Mouse (Mus musculus) myocyte (in vitro differentiated cells): ENCODE results near the gene Gm20716. TPM values are rescaled to one million over a fixed set of nuclear protein-coding genes. Genes with fewer than 3 reads are reported as not detected.

ENCODE experiments used
- H3K27me3 ChIP-seq: one replicate; pipeline ENCODE4 v1.6.1; 2011; ENCODE audit not compliant: control insufficient read depth, insufficient read depth, insufficient read length
- H3K36me3 ChIP-seq: one replicate; pipeline ENCODE4 v1.6.1; 2011; ENCODE audit not compliant: control insufficient read depth, insufficient read depth
- H3K4me2 ChIP-seq: one replicate; pipeline ENCODE4 v1.6.1; 2011; ENCODE audit warnings: low read depth, control low read depth
- H3K4me3 ChIP-seq: one replicate; pipeline ENCODE4 v1.5.1; 2011; ENCODE audit warnings: mild to moderate bottlenecking, control low read depth, moderate library complexity
- H3K79me2 ChIP-seq: one replicate; pipeline ENCODE4 v1.6.1; 2011; ENCODE audit not compliant: control insufficient read depth, insufficient read depth
- H3ac ChIP-seq: one replicate; pipeline ENCODE4 v1.6.1; 2011; ENCODE audit not compliant: control insufficient read depth, insufficient read length
- CEBPB ChIP-seq: IDR thresholded peaks from 2 replicates; pipeline ENCODE4 v1.6.1; 2011; ENCODE audit warnings: mild to moderate bottlenecking, moderate library complexity; ENCODE audit not compliant: poor library complexity, insufficient read depth, severe bottlenecking
- E2F4 ChIP-seq: IDR thresholded peaks from one replicate; pipeline ENCODE4 v1.6.1; 2011; ENCODE audit warnings: mild to moderate bottlenecking, control low read depth, moderate library complexity; ENCODE audit not compliant: insufficient read depth
- MAX ChIP-seq: IDR thresholded peaks from one replicate; pipeline ENCODE4 v1.6.1; 2011; ENCODE audit warnings: low read depth, mild to moderate bottlenecking, control low read depth
- MYOD1 ChIP-seq, 3 experiments: IDR thresholded peaks; one replicate each; pipeline ENCODE4 v1.6.1; 2011; ENCODE audit warnings: control low read depth in 2 of 3, low read depth in 2 of 3, mild to moderate bottlenecking in 2 of 3, moderate library complexity in 1 of 3; ENCODE audit not compliant: insufficient read length in 2 of 3, control insufficient read depth in 1 of 3
- MYOG ChIP-seq, 3 experiments: IDR thresholded peaks; one replicate each; pipeline ENCODE4 v1.6.1; 2011; ENCODE audit warnings: control low read depth in 2 of 3, low read depth in 2 of 3, mild to moderate bottlenecking in 2 of 3; ENCODE audit not compliant: insufficient read length in 2 of 3, control insufficient read depth in 1 of 3, insufficient read depth in 1 of 3
- POLR2A ChIP-seq: IDR thresholded peaks from one replicate; pipeline ENCODE4 v1.6.1; 2011; ENCODE audit warnings: low read depth, mild to moderate bottlenecking, control low read depth, moderate library complexity; ENCODE audit not compliant: insufficient read length
- POLR2AphosphoS2 ChIP-seq: IDR thresholded peaks from one replicate; pipeline ENCODE4 v1.6.1; 2011; ENCODE audit warnings: low read depth, control low read depth; ENCODE audit not compliant: insufficient read length
- REST ChIP-seq: IDR thresholded peaks from one replicate; pipeline ENCODE4 v1.6.1; 2011; ENCODE audit warnings: mild to moderate bottlenecking, control low read depth, moderate library complexity; ENCODE audit not compliant: insufficient read depth, insufficient read length
- SRF ChIP-seq: IDR thresholded peaks from one replicate; pipeline ENCODE4 v1.6.1; 2011; ENCODE audit warnings: low read depth; ENCODE audit not compliant: control insufficient read depth, insufficient read length
- TCF12 ChIP-seq: IDR thresholded peaks from one replicate; pipeline ENCODE4 v1.6.1; 2011; ENCODE audit warnings: mild to moderate bottlenecking, control low read depth; ENCODE audit not compliant: poor library complexity, insufficient read depth, severe bottlenecking
- TCF3 ChIP-seq: IDR thresholded peaks from one replicate; pipeline ENCODE4 v1.6.1; 2011; ENCODE audit warnings: low read depth, control low read depth; ENCODE audit not compliant: insufficient read length
- USF1 ChIP-seq: IDR thresholded peaks from one replicate; pipeline ENCODE4 v1.6.1; 2011; ENCODE audit warnings: low read depth, mild to moderate bottlenecking, control low read depth, moderate library complexity
- polyA plus RNA-seq: library from polyadenylated mRNA; unstranded; fragments of >200 nt; fragmentation: generic; extraction: Trizol; gene quantifications from one replicate; pipeline ENCODE4 v1.2.1, GENCODE M21; 2012; ENCODE audit warnings: missing spikeins

Gm20716 gene
- polyA plus RNA-seq, 1 experiment: 24.4 TPM

DNA sequence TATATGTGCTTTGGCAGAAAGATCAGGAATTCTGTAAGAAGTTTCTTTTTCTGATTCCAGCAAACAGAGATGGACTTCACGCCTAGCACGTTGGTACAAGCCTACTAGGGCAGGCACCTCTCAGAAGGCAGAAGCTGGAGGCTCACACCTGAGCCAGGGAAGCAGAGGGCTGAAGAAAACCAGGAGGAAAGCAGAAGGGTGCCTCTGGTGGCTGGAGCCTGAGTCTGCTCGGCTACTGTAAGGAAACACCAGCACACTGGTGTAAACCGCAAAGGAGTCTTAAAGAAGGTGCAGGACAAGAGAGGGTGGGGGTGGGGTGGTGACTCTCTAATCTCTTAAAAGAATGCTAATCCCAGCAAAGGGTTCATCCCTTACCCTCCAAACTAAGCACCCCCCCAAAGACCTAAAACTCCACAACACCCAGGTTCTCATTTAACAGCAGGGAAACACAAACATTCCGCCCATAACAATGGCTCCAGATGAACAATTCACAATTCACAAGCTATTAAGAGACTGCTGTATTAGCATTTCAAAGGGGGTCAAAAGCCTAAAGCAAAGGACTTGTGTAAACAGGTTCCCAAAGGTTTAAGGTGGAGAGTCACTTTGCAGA is 16.3 kb downstream of the Gm20716 start:
- Histone ChIP-seq H3K36me3 (peaks cover 52% of the 10 kb centered on the region), H3ac (no peak overlapping the region), H3K4me3 (no peak overlapping the region), H3K4me2 (no peak overlapping the region), H3K27me3 (no peaks in the 10 kb centered on the region), H3K79me2 (no peaks in the 10 kb centered on the region)
- TF ChIP-seq REST: no peak
- no peak for TF ChIP-seq USF1
- no peak for TF ChIP-seq POLR2A

DNA sequence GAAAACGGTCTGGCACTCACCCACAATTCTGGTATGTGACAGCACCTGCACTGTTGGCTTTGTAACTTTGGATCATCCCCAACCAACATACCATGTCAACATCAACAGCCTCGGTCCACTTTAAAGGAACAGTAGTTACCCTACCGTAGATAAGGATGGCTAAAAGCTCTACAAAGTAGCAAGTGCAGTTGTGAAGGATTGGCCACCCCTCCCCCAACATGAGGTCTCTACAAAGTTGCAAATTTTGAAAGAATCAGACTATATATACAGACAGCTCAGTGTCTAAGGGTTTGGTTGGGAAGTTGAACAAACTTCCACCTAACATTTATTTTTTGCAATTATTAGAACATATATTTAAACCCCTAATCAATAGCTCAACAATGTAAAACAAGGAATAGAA is 22.3 kb downstream of the Gm20716 start:
- no peaks in the 10 kb centered on the region for H3K27me3 ChIP-seq
- TF ChIP-seq TCF3 (no peak), POLR2AphosphoS2 (no peak), TCF12 (no peak), MYOG (IDR thresholded peaks at IDR 0.05; ENCODE audit: control insufficient read depth in 1 of 3, insufficient read depth in 1 of 3, insufficient read length in 2 of 3, low read depth in 2 of 3) (no peak), CEBPB (no peak)
- H3K4me2 ChIP-seq: no peak overlapping the region
- H3ac ChIP-seq: no peak overlapping the region
- H3K4me3 ChIP-seq: peak overlapping the region; percentile 77
- peaks cover 58% of the 10 kb centered on the region for H3K36me3 ChIP-seq
- peaks cover 33% of the 10 kb centered on the region for H3K79me2 ChIP-seq

DNA sequence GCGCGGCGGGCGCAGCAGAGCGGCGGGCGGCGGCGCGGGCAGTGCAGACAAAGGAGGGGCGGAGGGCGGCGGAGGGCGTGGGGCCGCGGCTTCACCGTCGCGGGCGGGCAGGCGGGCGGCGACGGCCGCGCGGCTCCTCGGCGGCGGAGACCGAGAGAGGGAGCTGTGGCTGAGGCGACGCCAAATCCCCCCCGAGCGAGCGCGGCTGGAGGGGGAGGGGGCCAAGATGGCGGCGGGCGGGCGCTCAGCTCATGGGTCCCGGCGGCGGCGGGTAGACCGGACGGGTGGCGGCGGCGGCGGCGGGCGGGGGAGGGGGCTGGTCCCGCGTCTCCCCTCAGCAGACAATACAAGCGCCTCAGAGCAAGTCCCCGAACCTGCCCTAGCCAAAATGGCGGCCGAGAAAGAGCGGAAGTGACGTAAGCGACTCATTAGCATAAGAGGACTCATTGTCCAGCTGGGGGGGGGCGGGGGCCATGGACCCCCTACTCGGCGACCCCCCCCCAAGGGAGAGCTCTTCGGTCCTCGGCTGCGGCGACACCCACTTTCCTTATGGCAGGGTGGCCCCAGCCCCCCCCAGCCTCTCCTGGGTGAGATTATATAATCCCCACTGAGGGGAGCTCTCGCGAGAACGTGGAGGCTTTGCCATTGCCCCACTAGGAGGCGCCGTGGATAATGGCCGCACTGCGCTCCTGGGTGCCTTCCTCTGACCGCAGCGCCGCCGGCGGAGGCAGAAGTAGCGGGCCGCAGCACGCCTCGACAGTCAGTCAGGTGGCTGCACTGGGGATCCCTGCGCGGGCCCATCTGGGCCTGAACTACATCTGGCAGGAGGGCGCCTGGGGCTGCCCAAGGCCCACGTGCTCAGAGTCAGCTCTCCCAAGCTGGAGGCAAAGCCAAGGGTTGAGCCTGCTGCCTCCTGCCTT is 23.2 kb downstream of the Gm20716 start, which contains the start of gene Adnp:
Adnp (minus strand) TSS at position 388 of the 920 bp plus-strand sequence.
- Histone ChIP-seq H3K4me3 (peak within 1 kb of the TSS; percentile 77), H3K27me3 (no peaks in the 10 kb centered on the region), H3ac (peak within 1 kb of the TSS; percentile 100), H3K4me2 (peak within 1 kb of the TSS; percentile 89), H3K36me3 (peaks cover 50% of the 10 kb centered on the region), H3K79me2 (peaks cover 42% of the 10 kb centered on the region)
- TF ChIP-seq POLR2AphosphoS2 (peak; percentile 70), TCF3 (no peak), REST (no peak), E2F4 (no peak), MYOG (IDR thresholded peaks at IDR 0.05; ENCODE audit: control insufficient read depth in 1 of 3, insufficient read depth in 1 of 3, insufficient read length in 2 of 3, low read depth in 2 of 3) (peak in 2 of 3 experiments; percentile 26 to 66), MAX (no peak), TCF12 (no peak), POLR2A (peak; percentile 20), SRF (peak; percentile 42), CEBPB (no peak), MYOD1 (IDR thresholded peaks at IDR 0.05; ENCODE audit: control insufficient read depth in 1 of 3, insufficient read length in 2 of 3, low read depth in 2 of 3) (peak in 2 of 3 experiments; percentile 51), USF1 (peak; percentile 26)

DNA sequence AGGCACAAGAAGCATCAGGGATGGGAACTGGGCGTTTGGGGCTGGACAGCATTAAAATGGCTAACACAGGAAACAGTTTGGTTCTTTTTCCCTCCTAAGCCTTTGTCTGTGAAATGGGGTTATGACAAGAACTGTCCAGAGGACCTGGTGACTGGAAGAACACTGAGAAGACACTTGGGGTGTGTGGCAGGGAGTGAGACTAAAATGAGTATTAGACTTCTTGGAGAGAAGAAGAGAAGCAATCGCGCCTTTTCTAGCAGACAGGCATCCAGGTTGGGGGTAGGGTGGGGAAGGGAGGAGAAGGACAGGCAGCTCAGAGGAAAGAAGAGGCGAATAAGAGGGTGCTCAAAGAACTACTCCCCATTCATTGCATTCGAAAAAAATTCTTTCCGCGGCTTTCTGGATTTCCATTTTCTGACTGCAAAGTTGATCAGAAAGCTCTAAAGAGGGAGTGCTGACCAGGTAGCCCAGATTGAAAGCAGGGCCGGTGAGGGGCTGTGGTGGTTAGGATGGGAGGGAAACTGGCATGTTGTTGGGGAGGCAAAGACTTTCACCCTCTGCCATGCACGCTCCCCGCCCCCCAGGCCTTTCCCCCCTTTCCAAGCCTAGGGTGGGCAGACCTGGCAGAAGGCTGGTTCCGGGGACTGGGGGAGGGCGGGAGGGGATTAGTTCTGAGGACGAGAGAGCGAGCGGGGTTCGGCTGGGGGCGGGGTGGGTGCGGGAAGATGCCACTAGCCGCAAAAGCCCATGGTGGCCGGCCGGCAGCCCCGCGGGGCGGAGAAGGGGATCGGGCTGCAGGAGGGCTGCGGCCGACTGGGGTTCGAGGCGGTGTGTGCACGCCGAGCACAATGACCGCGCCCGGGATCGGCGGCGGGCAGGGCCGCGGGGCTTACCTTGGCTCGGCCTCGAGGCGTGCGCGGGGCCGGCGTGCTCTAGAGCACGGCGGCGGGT is 24.2 kb downstream of the Gm20716 start:
- peaks cover 40% of the 10 kb centered on the region for H3K36me3 ChIP-seq

More for the DNA sequence above, 24.2 kb downstream of the Gm20716 start:
- Histone ChIP-seq H3K79me2 (peaks cover 52% of the 10 kb centered on the region), H3K4me3 (peak overlapping the region; percentile 77), H3ac (peak overlapping the region; percentile 100), H3K27me3 (no peaks in the 10 kb centered on the region), H3K4me2 (peak overlapping the region; percentile 89)
- no peak for TF ChIP-seq CEBPB
- no peak for TF ChIP-seq MAX
- TF ChIP-seq USF1: no peak
- no peak for TF ChIP-seq E2F4
- no peak for TF ChIP-seq POLR2AphosphoS2
- no peak for TF ChIP-seq REST
- TF ChIP-seq TCF12: no peak
- TF ChIP-seq MYOD1 (IDR thresholded peaks at IDR 0.05; ENCODE audit: control insufficient read depth in 1 of 3, insufficient read length in 2 of 3, low read depth in 2 of 3): no peak
- no peak for TF ChIP-seq TCF3
- TF ChIP-seq SRF: no peak
- TF ChIP-seq MYOG (IDR thresholded peaks at IDR 0.05; ENCODE audit: control insufficient read depth in 1 of 3, insufficient read depth in 1 of 3, insufficient read length in 2 of 3, low read depth in 2 of 3): no peak
- no peak for TF ChIP-seq POLR2A
